Mouse (Mus musculus): ENCODE measurements around the gene Snx4.

The Snx4 gene

GRCm38 (mm10) chr16:33343601-33344000 is 92.4 kb downstream of the Snx4 start:
- DNase-seq (ENCODE audit: low spot score), result no peak

DNA sequence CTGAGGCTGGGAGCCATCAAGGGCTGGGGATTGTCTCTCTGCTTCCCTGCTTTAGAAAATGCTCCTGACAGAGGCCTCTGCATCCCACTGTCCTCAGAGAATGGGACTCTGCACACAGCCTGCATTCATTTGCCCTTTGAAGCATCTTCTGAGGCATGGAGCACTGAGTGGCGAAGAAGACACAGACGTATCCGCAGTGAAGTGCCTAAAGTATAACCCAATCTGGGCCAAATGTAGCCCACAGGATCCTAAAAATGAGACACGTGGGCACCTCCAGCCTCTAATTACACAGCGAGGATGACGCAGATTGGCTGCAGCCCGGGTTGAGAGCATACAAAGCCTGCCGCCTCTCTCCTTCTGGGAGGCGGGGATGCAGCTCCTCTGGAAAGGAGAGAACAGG is 93.1 kb downstream of the Snx4 start:
- no peak for DNase-seq (ENCODE audit: low spot score)

DNA sequence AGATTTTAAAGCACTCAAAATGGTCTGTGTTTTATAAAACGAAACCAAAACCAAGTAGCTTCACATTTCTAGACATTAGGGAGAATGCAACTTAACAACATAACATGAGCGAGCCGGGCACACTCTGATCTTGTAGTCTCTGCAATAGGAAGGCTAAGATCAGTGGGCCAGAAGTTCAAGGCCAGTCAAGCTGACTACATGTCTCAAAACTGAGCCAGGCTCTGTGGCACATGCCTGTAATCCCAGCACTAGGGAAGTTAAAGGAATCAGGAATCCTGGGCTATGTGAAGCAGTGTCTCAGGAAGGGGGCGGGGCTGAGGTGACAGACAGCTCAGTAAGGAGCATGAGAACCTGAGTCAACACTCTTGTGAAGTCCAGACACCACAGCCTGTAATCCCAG is 93.6 kb downstream of the Snx4 start:
- no peak for DNase-seq (ENCODE audit: low spot score)

DNA sequence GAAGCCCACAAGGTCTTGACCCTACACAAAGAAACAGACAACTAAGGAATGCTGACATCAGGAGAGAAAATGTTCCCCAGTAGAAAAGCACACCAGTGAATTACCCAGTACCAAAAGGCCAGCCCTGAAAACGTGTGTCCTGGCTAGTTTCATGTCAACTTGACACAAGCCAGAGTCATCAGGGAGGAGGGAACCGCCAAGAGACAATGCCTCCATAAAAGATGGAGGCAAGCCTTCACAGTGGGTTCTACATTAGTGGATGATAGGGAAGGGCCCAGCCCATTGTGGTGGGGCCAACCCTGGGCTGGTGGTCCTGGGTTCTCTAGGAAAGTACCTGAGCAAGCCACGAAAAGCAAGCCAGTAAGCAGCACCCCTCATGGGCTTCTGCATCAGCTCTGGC is 95.1 kb downstream of the Snx4 start:
- DNase-seq (ENCODE audit: low spot score), result peak; percentile 35

- DNase-seq (ENCODE audit: low spot score), result no peak
Observed at GRCm38 (mm10) chr16:33347134-33347533, 95.9 kb downstream of the Snx4 start.
